Mouse (Mus musculus) layer of hippocampus, adult 18-20 months (tissue): Measurements from ENCODE around the gene Gdpd2. TPM values are rescaled to one million over a fixed set of nuclear protein-coding genes. Genes with fewer than 3 reads are reported as not detected.
A peak's percentile ranks its signal among the peaks of the same experiment; 100 is the strongest.

Source experiments
- DNase-seq, 2 experiments: peaks; one replicate each; pipeline ENCODE4 v3.0.0; 2022; ENCODE audit warnings: low spot score in 2 of 2
- long read RNA-seq: library from polyadenylated mRNA; stranded (forward); transcript quantifications from one replicate; pipeline ENCODE4 v2.0.0, GENCODE M21; 2021
- total RNA-seq, 2 experiments: library from RNA; stranded (reverse); gene quantifications; 2 replicates each; pipeline ENCODE4 v1.2.3; 2021

Gene Gdpd2
- total RNA-seq = 10 to 100 TPM in 1 of 2 experiments, 1 to 10 TPM in 1; 8.2 to 14.9 TPM
- long read RNA-seq, partial matches to known transcripts = 1 of 13 reads
- long read RNA-seq, other reads (novel, unspliced or antisense) = 8 of 13 reads

GRCm38 (mm10) chrX:100729665-100730188 is at the start of gene Gdpd2:
Gene Gdpd2 (plus strand): TSS chrX:100729873.
- peak in 1 of 2 experiments; percentile 11 for DNase-seq

- no peak for DNase-seq
These were observed 43.1 kb upstream of the Gdpd2 start for GRCm38 (mm10) chrX:100686527-100686926.

GRCm38 (mm10) chrX:100687360-100688032 is 42.2 kb upstream of the Gdpd2 start:
- no peak for DNase-seq

- DNase-seq = no peak
These were observed 41.7 kb upstream of the Gdpd2 start for GRCm38 (mm10) chrX:100688033-100688370.

GRCm38 (mm10) chrX:100696776-100697175 is 32.9 kb upstream of the Gdpd2 start:
- no peak for DNase-seq

GRCm38 (mm10) chrX:100708032-100708431 is 21.6 kb upstream of the Gdpd2 start:
- DNase-seq = no peak

GRCm38 (mm10) chrX:100716173-100716572 is 13.5 kb upstream of the Gdpd2 start:
- DNase-seq = no peak

GRCm38 (mm10) chrX:100728947-100729346 is 726 bp upstream of the Gdpd2 start:
- peak in 1 of 2 experiments; percentile 6 for DNase-seq

- DNase-seq = no peak
These were observed 593 bp downstream of the Gdpd2 start for GRCm38 (mm10) chrX:100730266-100730665.

- DNase-seq = no peak
These were observed 4.7 kb downstream of the Gdpd2 start for GRCm38 (mm10) chrX:100734359-100734758.

- DNase-seq = peak; percentile 50 to 78
These were observed 9.2 kb downstream of the Gdpd2 start for GRCm38 (mm10) chrX:100738918-100739317.

- DNase-seq = peak in 1 of 2 experiments; percentile 41
These were observed 9.8 kb downstream of the Gdpd2 start for GRCm38 (mm10) chrX:100739443-100739842.

GRCm38 (mm10) chrX:100740785-100741184 is 11.1 kb downstream of the Gdpd2 start:
- DNase-seq = peak in 1 of 2 experiments; percentile 14

GRCm38 (mm10) chrX:100741940-100742339 is 12.3 kb downstream of the Gdpd2 start:
- DNase-seq = peak; percentile 74 to 90

- no peak for DNase-seq
These were observed 36.2 kb downstream of the Gdpd2 start for GRCm38 (mm10) chrX:100765855-100766254.

- peak; percentile 57 to 78 for DNase-seq
These were observed 37.7 kb downstream of the Gdpd2 start, which contains the start of gene Dlg3 for GRCm38 (mm10) chrX:100767181-100767884. Gene Dlg3 (plus strand): TSS chrX:100767722.

- DNase-seq = no peak
These were observed 38.4 kb downstream of the Gdpd2 start for GRCm38 (mm10) chrX:100767885-100768626.

GRCm38 (mm10) chrX:100769281-100769680 is 39.6 kb downstream of the Gdpd2 start:
- DNase-seq = no peak

GRCm38 (mm10) chrX:100774341-100774811 is 44.7 kb downstream of the Gdpd2 start:
- peak in 1 of 2 experiments; percentile 51 for DNase-seq

GRCm38 (mm10) chrX:100775405-100775804 is 45.7 kb downstream of the Gdpd2 start:
- DNase-seq = no peak

- peak in 1 of 2 experiments; percentile 80 for DNase-seq
These were observed 46.8 kb downstream of the Gdpd2 start for GRCm38 (mm10) chrX:100776494-100776893.
